Mouse (Mus musculus) left cerebral cortex, adult 9 months (tissue): Measurements from ENCODE around the gene 0610037L13Rik.
A peak's percentile ranks its signal among the peaks of the same experiment; 100 is the strongest.

Experiments
- DNase-seq, 2 experiments: peaks; one replicate each; pipeline ENCODE4 v3.0.0; 2022; ENCODE audit warnings: low spot score in 2 of 2

The 0610037L13Rik gene

DNA sequence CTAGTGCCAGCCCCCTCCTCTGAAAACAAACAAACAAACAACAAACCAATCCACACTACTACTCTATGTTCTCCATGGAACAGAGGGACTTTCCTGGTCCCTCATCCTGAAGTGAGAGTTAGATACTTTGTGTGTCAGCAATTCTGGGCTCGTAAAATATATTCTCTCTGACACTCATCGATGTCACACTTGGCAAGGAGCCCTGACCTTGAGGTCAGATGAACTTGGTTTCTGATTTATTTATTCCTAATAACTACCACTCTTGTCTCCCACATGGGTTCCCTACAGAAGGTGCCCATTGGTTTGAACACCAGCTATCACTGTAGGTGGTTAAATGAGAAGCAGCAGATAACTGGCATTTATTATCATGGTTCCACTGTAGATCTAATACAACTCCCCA lies 30.7 kb downstream of the 0610037L13Rik start:
- no peak for DNase-seq

DNA sequence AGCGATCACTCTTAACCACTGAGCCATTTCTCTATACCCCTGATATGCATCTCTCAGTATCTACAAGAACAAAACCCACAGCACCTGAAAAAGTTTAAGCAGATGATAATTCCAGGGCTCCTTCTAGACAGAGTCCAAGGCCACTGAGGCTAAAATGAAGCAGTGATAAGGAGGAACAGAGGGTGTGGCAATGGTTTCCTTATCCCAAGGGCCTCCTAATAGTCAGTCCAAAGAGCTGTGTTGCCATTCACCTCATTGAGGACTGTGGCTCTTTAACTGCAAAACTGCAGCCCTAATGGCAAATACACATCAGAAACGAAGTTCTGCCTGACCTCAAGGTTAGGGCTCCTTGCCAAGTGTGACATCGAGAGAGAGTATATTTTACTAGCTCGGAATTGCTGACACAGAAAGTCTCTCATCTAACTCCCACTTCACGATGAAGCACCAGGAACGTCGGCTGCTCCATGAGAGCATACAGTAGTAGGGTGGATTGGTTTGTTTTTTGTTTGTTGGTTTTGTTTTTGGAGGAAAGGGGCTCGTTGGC lies 31.6 kb downstream of the 0610037L13Rik start:
- DNase-seq: no peak

DNA sequence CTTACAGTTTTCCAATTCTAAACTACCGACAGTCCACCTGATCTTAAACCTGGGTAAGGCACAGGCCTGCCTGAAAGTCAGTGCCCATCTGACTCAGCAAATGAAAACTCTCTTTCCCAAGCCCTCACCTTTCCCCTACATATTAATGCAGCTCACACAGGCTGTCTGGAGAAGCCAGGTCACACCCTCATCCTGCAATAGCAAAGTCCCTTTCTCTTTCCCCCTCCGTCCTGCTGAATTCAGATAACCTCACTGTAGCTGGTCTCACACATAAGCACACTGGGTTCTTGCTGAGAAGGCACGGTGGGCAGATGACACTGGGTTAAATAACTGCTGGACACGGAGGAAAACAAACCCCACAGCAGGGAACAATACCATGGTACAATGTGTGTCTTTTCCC lies 32.3 kb downstream of the 0610037L13Rik start:
- no peak for DNase-seq

DNA sequence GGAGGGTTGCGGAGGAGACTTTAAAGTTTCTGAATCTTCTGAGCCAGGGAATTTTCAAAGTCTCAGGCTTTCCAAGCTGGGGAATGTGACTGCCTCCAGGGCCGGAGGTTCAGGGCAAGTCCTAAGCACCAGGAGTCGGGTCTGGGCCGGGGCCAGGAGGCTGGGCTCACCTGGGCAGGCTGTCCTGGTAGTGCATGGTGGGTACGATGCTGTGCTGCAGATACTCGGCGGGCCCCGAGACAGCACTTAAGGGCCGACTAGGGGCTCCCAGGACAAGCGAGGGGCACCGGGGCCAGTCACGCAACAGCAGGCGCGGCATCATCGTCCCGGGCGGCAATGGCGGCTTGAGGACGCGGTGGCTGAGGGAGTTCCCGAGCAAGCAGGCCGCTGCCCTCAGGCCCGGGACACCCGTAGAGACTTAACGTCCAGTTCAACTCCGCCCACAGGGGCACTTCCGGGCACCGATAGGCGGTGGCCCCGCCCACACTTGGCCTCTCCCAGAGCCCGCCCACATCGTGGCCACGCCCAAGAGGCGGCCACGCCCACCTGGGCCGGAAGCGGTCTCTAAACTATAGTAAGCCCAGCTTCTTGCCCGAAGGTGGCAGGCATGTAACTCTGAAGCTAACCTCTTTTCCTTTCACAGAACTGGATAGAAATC lies 33.7 kb downstream of the 0610037L13Rik start, which contains the start of gene Cpt2:
Gene Cpt2 (minus strand): TSS at position 466 of the 658 bp plus-strand sequence.
- DNase-seq: peak; percentile 43 to 83

DNA sequence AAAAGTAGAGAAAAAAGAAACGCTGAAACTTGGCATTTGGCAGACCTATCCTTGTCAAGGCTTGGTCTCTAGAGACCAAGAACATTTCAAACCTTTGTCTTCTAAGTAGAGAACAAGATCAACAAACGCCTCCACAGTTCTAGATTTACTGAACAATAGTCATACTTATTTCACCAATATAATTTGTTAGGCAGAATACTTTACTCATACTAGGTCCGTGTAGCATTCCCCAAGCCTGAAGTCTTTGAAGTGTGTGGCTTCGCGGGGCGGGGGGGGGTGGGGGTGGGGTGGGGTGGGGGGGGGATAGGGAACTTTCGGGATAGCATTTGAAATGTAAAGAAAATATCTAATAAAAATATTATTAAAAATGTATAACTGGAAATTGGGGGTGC lies 34.2 kb downstream of the 0610037L13Rik start:
- DNase-seq: no peak

DNA sequence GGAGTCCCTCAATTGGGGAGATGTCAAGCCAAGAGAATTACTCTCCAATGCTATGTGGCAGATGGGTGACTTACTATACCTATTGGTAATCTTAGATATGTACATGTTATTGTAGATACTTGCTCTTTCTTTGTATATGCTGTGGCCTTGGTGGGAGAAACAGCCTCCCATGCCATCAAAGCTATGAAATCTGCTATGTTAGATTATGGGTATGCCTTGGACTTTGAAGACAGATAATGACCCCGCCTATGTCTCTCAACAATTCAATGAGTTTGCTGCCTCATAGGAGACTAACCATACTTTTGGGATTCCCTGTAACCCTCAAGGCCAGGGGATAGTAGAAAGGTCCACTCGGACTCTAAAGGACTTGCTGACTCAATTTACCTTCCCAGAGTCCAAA lies 38.7 kb downstream of the 0610037L13Rik start:
- no peak for DNase-seq

DNA sequence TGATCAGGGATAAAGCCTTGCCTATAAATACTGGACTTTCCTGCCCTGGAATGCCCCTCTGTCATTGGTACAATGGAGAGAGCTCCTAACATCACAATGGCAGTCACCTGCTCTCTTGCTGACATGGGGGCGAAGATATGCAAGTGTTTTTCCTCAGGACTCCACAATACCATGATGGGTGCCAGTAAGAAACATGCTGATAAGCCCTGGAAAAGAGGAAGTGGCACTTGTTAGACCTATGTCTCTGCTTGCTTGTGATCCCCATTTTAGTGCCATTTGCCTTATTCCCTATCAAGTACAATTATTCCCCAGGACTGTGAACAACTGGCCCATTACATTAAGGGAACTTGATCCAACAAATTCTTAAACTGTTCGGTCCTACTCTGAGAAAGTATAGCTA lies 39.1 kb downstream of the 0610037L13Rik start:
- no peak for DNase-seq

DNA sequence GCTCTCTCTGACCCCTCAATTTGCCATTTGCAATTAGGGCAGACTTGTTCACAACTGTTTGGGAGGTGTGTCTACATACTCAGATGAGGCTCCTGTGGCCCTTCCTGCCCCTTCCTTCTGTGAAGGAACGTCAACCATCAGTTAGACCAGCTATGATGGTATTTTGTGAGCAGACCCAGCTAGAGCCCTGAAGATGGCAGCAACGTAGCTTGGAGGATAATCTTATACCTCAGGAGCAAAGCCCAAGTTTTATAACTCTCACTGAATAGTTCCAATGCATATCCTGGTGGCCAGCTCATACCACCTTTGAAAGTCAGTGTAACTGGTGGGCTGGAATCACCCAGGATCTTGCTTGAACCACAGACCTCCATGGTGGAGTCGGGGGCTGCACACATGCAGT lies 41.8 kb downstream of the 0610037L13Rik start:
- no peak for DNase-seq

DNA sequence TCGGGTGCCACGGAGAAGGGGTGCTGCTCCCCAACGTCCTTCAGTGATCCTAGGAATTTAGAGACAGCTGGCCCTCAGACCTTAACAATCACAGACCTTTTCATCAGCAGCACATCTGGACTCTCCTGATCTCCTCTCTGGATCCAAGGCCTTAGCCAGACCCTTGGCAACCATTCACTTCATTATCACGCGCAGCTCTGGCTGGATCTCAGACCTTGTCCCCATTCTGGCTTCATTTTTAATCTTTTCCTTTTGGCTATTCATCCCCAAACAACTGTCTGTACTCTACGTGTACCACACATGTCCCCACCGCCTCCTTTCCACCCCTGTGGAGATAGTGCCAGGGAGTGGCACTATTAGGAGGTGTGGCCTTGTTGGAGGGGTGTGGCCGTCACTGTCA lies 43.6 kb downstream of the 0610037L13Rik start:
- DNase-seq: no peak

DNA sequence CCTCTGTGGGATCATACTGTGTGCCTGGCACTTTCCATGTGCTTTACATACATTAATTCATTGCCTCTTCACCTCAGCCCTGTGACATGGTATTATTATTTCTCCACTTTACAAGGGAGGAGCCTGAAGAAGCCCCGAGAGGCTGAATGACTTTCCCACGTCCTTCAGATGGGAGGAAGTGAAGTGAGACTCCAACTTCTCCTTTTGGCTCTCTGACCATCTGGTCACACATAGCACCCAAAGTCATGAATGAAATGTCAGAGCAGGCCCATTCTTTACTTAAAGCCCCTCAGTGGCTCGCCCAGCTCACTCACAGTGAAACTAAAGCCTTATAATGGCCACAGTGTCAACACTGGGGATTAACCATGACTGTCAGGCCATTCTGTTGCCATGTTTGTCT lies 45.6 kb downstream of the 0610037L13Rik start:
- DNase-seq: no peak

DNA sequence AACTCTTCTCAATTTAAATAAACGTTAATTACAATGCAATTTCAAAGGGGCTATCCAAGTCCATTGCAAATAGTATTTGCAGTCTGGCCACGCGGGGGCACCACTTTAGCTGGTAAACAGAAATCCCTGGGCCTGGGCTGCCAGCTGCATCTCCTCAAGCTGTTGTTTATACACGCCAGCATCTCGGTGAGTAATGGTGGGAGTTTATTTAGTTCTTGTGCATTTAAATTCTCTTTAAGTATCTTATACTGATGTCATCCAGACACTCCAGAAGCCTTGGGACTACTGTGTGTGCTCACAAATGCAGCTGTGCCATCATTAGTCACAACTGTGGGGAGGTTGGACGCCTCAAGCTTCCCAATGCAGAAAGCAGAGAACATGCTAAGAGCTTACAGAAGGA lies 47.7 kb downstream of the 0610037L13Rik start:
- peak; percentile 50 to 70 for DNase-seq

DNA sequence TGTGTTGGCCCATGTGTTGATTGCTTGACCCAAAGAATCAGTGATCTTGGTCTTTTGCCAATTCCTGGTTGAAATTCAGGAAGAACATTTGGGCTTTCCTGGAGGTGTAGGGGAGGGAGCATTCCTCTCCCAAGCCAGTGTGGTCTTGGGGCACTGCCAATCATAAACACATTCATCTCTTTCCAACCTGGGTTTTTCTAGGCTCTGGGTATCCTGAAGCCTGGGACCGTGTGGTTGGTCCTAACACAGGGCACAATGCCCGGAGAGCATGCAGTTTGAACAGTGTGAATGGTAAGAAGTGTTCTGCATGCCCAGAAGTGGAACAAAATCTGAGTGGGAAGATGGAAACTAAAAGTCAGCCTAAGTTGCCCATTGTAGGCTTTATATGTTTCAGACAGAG lies 48.5 kb downstream of the 0610037L13Rik start:
- DNase-seq: no peak

DNA sequence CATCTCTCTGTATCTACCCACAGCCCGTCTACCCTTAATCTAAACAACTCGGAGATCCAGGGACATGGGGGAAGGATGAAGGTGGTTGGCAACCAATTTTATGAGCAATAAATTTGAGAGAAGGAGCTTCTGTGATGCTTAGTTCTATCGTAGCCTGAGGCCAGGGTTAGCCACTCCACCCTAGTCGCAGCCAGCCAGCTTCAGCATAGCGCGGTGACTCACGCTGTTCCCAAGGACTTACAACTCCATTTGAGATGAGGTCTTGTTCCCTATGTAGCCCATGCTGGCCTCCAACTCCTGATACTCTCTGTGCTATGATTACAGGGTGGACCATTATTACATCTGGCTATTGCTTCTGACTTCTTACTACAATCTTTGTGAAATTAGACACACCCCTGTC lies 53.1 kb downstream of the 0610037L13Rik start:
- no peak for DNase-seq

DNA sequence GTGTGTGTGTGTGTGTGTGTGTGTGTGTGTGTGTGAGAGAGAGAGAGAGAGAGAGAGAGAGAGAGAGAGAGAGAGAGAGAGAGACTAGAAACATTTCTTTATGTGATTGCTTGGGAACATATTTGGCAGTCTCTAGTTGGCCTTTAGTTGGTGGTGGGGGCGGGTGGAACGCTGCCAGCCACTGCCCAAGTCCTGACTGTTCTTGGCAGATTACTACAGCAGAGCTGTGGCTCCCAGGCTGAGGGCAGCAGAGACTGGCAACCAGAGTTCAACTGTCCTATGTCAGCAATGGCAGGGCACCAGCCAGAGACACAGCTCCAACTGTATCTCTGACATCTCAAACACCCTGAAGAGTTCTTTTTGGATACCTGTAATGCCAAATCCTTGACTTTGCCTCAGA lies 54.5 kb downstream of the 0610037L13Rik start:
- no peak for DNase-seq
